Comparison of ENCODE assay signal across 9 mouse cellular contexts in genomic region chr9:46110648-46111047, GRCm38 (mm10).
DNase-seq lines count a peak whose midpoint lies in the region; ATAC-seq lines count a peak whose summit lies in the region.
"Had no signal": no experiment of that assay in that cellular context is flagged by ENCODE, and none has a peak within 500 bp of the region (broad histone marks: within the 10 kb centered on the region; RNA-seq: fewer than 3 reads in every experiment).

No protein-coding gene starts in this region.

- ATAC-seq in granulocyte monocyte progenitor cell, adult 5-6 weeks (replicated peaks; ENCODE audit: poor library complexity, severe bottlenecking) = peak; percentile 75
- ATAC-seq in kidney, embryonic 16.5 days (ENCODE audit: low FRiP score, low TSS enrichment) = peak; percentile 65
- ATAC-seq: inflammation-experienced regulatory T-cells, adult 6 months had no signal

- peak overlapping the region; percentile 3; the same call in 1 of the 2 replicates for H3K4me3 ChIP-seq in kidney, embryonic 16.5 days (ENCODE audit: low read length)
- H3K4me3 ChIP-seq in macrophage (ENCODE audit: inconsistent target) = peak overlapping the region; percentile 15; the same call in 1 of the 2 replicates

- peak; percentile 30 to 72 for DNase-seq in adrenal gland, adult (ENCODE audit: inconsistent age in 2 of 2, low spot score in 1 of 2)
- no peak for DNase-seq in adrenal gland, postnatal 4 days (ENCODE audit: low spot score in 2 of 2)
- no peak for DNase-seq in cerebellum, postnatal 10 days
- no peak for DNase-seq in layer of hippocampus, adult 11-12 months (ENCODE audit: low spot score)
- no peak for DNase-seq in layer of hippocampus, adult 8-10 months (ENCODE audit: low spot score in 2 of 2)

- WGBS in kidney, embryonic 16.5 days = 22% methylated on average over 7 of the region's 7 CpGs
- 8% methylated on average over 6 of the region's 7 CpGs for WGBS in macrophage (ENCODE audit: missing documents)

- no peaks in the 10 kb centered on the region for H3K27me3 ChIP-seq in kidney, embryonic 16.5 days (ENCODE audit: insufficient read depth, low read length)

- peaks cover 86% of the 10 kb centered on the region for H3K79me2 ChIP-seq in macrophage (ENCODE audit: inconsistent target)

- H3K9me3 ChIP-seq in kidney, embryonic 16.5 days (ENCODE audit: low read length) = no peaks in the 10 kb centered on the region

- H3K4me2 ChIP-seq in kidney, embryonic 16.5 days (replicated peaks; ENCODE audit: low read depth, low read length) = peak overlapping the region; percentile 17; the same call in 1 of the 2 replicates

- H3K27ac ChIP-seq in kidney, embryonic 16.5 days (ENCODE audit: low read length) = peak overlapping the region; percentile 82
- peak overlapping the region; percentile 32 for H3K27ac ChIP-seq in macrophage

- no peaks in the 10 kb centered on the region for H3K36me3 ChIP-seq in kidney, embryonic 16.5 days (ENCODE audit: insufficient read depth, low read length)
- no peaks in the 10 kb centered on the region for H3K36me3 ChIP-seq in macrophage (ENCODE audit: inconsistent target)

- no peak overlapping the region for H3K9ac ChIP-seq in kidney, embryonic 16.5 days (replicated peaks; ENCODE audit: low read length)

- H3K4me1 ChIP-seq in kidney, embryonic 16.5 days (ENCODE audit: insufficient read depth, low read length) = peaks cover 38% of the 10 kb centered on the region

Comparison
In these comparisons a context has a peak if more than half of its experiments do, and no peak if none do; other contexts are left out.
1. DNase-seq: peak in adrenal gland, adult (2 of 2); none in adrenal gland, postnatal 4 days (0 of 2), cerebellum, postnatal 10 days (0 of 2), layer of hippocampus, adult 11-12 months (single experiment) and layer of hippocampus, adult 8-10 months (0 of 2).